Mouse (Mus musculus) neural tube, embryonic 15.5 days (tissue): ENCODE measurements around the gene Kiz. TPM values are rescaled to one million over a fixed set of nuclear protein-coding genes. Genes with fewer than 3 reads are reported as not detected.

Source experiments
- ATAC-seq: fragments of 200-750 bp; cut with Nextera tagmentation; 2 replicates; pipeline ENCODE4 v1.8.0; 2017; ENCODE audit warnings: mild to moderate bottlenecking, moderate TSS enrichment, moderate library complexity; ENCODE audit not compliant: low FRiP score
- H3K27ac ChIP-seq: fragments of 300-500 bp; sonication (generic); replicated peaks from 2 replicates; pipeline ENCODE4 v1.5.1; 2015; ENCODE audit warnings: mild to moderate bottlenecking, inconsistent platforms
- H3K27me3 ChIP-seq: fragments of 300-500 bp; sonication (generic); replicated peaks from 2 replicates; pipeline ENCODE4 v1.6.1; 2015; ENCODE audit warnings: inconsistent platforms
- H3K36me3 ChIP-seq: fragments of 300-500 bp; sonication (generic); 2 replicates; pipeline ENCODE4 v1.6.1; 2015; ENCODE audit warnings: inconsistent platforms
- H3K4me1 ChIP-seq: fragments of 300-500 bp; sonication (generic); 2 replicates; pipeline ENCODE4 v1.6.1; 2015; ENCODE audit warnings: inconsistent platforms
- H3K4me2 ChIP-seq: fragments of 300-500 bp; sonication (generic); 2 replicates; pipeline ENCODE4 v1.6.1; 2015; ENCODE audit warnings: inconsistent platforms, mild to moderate bottlenecking, moderate library complexity
- H3K4me3 ChIP-seq: fragments of 300-500 bp; sonication (generic); replicated peaks from 2 replicates; pipeline ENCODE4 v1.5.1; 2015; ENCODE audit warnings: mild to moderate bottlenecking, inconsistent platforms
- H3K9ac ChIP-seq: fragments of 300-500 bp; sonication (generic); replicated peaks from 2 replicates; pipeline ENCODE4 v1.6.1; 2015; ENCODE audit warnings: mild to moderate bottlenecking, inconsistent platforms
- H3K9me3 ChIP-seq: fragments of 300-500 bp; sonication (generic); replicated peaks from 2 replicates; pipeline ENCODE4 v1.6.1; 2016; ENCODE audit warnings: inconsistent platforms
- WGBS: fragments of 180-500 bp; shearing (Covaris S2); methylation state at CpG from one replicate; pipeline ENCODE4 v1.1.7; 2015; ENCODE audit warnings: mixed read lengths; 5-methylcytosine and 5-hydroxymethylcytosine counted together
- polyA plus RNA-seq: library from polyadenylated mRNA; unstranded; fragments of >200 nt; fragmentation: Nextera tagmentation; extraction: Ambion mirVana; gene quantifications from 2 replicates; pipeline ENCODE4 v1.2.1, GENCODE M21; 2015

Gene Kiz
- polyA plus RNA-seq, 1 experiment from 2014 or later = 25.3 TPM

DNA sequence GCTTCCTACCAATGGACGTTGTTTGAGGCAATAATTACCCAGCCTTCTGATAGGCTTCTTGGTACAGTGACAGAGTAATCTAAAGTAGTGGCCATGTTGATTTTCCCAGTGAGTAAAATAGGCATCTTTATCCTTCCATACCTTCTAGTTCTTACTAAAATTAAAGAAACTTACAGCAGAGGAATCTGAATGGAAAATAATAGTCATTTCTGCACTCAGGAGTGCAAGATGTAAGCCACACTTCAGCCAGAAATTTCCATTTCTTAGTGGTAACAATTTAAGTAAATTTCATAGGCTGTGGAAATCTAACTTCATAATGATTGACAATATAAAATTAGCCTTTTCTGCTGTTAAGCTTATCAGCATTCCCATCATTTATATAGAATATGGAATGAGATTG is 69.6 kb downstream of the Kiz start:
- ATAC-seq = no peak
- Histone ChIP-seq H3K9me3 (no peaks in the 10 kb centered on the region), H3K4me2 (no peak overlapping the region), H3K4me1 (no peaks in the 10 kb centered on the region), H3K27me3 (no peaks in the 10 kb centered on the region), H3K4me3 (no peak overlapping the region), H3K36me3 (no peaks in the 10 kb centered on the region), H3K27ac (no peak overlapping the region), H3K9ac (no peak overlapping the region)
- WGBS = 96% methylated on average over 1 of the region's 1 CpGs

DNA sequence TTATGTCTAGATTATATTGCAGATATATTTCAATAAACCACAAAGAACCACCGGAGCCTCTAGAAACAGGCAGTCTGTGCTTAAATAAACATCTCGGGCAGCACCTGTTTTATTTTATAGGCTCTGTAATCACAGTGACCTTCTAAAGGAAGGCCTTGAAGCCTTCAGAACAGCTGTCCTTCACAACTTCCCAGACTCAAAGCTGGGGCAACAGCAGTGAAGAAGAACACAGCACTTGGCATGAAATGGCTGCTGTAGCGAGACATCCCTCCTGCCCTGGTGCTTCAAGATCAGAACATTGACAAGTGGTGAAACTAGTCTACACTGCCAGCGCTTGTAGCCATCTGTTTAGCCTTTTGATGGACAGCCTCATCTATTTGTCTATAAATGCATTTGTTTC is 70.2 kb downstream of the Kiz start:
- Histone ChIP-seq H3K4me2 (no peak overlapping the region), H3K4me1 (no peaks in the 10 kb centered on the region), H3K9ac (no peak overlapping the region), H3K27me3 (no peaks in the 10 kb centered on the region), H3K27ac (no peak overlapping the region), H3K9me3 (no peaks in the 10 kb centered on the region), H3K4me3 (no peak overlapping the region), H3K36me3 (no peaks in the 10 kb centered on the region)
- no peak for ATAC-seq
- WGBS = 82% methylated on average over 4 of the region's 4 CpGs

DNA sequence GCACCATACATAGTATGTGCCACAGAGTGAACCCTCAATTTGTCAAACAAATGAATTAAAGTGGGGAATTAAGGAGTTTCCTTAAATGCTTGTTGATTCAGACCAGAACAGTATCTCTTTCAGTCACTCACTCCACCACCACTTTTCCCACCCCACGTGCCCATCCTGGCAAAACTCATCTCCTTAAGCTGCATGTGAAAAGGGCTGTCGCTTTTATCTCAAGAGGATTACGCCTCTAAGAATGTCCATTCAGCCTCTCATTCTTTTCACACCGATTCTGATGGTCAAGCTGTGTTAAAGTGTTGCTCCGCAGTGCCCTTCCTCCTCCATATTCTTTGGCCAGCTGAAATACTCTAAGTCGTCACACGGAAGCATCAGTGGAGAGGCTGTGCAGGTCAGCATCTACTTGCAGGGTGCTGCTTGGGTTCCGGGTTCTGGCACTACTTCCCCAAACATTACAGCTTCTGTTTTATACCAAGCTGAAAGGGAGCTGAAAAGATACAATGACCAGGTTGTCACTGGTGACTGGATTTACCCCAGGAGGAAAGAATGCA is 92.6 kb downstream of the Kiz start:
- no peak overlapping the region for H3K9ac ChIP-seq
- no peak overlapping the region for H3K4me2 ChIP-seq
- H3K27me3 ChIP-seq = peaks cover 18% of the 10 kb centered on the region
- no peak overlapping the region for H3K4me3 ChIP-seq
- no peak for ATAC-seq
- whole genome bisulfite sequencing = 32% methylated on average over 8 of the region's 8 CpGs
- H3K9me3 ChIP-seq = no peaks in the 10 kb centered on the region
- no peaks in the 10 kb centered on the region for H3K4me1 ChIP-seq
- no peak overlapping the region for H3K27ac ChIP-seq
- H3K36me3 ChIP-seq = no peaks in the 10 kb centered on the region

DNA sequence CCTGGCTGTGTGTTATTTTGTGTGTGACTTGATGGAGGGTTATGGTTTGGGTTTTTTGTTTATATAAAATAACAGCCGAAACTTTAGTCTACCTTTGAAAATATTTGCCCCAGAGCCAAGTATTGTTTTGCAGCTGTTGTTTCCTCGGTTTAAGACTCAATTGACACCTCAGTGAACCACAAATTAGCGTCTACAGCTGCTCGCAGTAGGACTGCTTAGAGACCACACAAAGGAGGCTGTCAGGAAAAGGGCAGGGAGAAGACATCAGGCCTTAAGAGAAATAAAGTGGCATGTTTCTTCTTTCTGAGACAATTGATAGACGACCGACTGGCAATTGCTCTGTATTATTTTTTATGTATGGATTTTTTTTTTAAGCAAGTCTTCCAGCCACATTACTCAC is 100.7 kb downstream of the Kiz start:
- H3K4me2 ChIP-seq = no peak overlapping the region
- no peaks in the 10 kb centered on the region for H3K9me3 ChIP-seq
- no peak overlapping the region for H3K27ac ChIP-seq
- 12% methylated on average over 6 of the region's 6 CpGs for WGBS
- no peak overlapping the region for H3K9ac ChIP-seq
- no peaks in the 10 kb centered on the region for H3K36me3 ChIP-seq
- H3K27me3 ChIP-seq = peaks cover 24% of the 10 kb centered on the region
- no peak for ATAC-seq
- H3K4me1 ChIP-seq = peaks cover 11% of the 10 kb centered on the region
- H3K4me3 ChIP-seq = no peak overlapping the region

DNA sequence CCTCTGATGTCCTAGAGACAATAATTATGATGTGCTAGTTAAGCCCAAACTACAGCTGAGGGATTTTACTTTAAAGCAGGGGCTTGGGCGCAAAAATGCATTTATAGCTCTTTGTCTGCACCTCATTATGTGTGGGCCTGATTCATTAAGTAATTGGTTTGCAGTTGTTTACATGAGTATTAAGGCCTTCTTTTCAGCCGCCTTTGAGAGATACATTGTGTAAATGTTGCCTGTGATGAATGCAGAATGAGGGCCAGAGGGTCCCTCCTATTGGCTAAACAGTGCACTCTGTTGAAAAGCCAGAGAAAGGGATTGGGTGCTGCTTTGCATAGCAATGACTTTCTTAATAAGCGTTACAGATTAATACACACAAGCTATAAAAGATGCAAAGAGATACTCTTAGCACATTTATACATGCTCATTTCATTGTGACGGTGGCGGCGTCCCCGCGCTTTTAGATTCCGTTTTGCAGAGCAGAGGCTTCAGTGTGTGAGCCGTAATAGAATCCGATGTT is 102.8 kb downstream of the Kiz start:
- H3K4me2 ChIP-seq = peak overlapping the region; percentile 68
- ATAC-seq = peak; percentile 94
- peak overlapping the region; percentile 44 for H3K9ac ChIP-seq

DNA sequence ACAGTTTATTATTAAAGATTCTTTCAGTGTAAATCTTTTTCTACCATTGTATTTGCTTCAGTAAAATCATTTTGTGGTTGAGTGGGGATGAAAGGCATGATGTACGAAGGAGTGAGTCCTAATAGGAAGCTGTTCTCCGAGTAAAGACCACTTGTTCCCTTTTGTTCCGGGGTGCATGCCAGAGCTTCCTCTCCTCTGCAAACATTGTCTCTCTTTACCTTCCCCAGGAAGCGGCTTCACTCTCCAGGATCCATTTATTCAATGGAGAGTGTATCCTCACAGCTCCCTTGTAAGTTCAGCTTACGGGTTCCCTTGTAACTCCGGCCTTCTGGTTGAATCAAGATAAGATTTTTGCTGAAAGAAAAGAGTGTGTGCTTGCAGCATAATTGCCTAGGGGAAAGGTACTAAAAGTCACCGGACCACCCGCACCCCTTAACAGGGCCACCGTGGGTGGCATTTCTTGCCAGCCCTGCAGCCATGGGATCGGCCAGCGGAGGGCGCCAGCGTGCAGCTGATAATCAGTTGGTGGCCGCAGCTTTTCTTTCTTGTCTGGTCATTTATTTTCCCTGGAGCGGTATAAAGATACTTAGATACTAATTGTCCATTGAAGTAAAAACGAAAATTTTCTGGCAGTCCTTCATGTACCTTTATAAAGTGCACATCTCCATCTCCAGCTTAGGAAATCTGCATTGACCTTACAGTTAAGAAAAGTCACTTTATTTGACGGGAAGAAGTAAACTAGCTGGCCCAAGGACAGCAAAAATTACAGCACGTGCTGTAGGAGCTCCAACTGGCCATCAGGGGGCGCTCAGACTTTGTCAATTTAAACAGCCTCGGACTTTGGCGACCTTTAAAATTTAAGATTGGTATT is 103.5 kb downstream of the Kiz start:
- peak overlapping the region; percentile 90 for H3K27ac ChIP-seq
- under 1% methylated on average over 21 of the region's 21 CpGs for WGBS
- H3K4me1 ChIP-seq = peaks cover 11% of the 10 kb centered on the region
- no peaks in the 10 kb centered on the region for H3K36me3 ChIP-seq
- H3K4me3 ChIP-seq = peak overlapping the region; percentile 39
- H3K9ac ChIP-seq = peak overlapping the region; percentile 44
- H3K9me3 ChIP-seq = no peaks in the 10 kb centered on the region
- peaks cover 13% of the 10 kb centered on the region for H3K27me3 ChIP-seq
- peak overlapping the region; percentile 68 for H3K4me2 ChIP-seq
- ATAC-seq = peak; percentile 85

More for the DNA sequence above, 102.8 kb downstream of the Kiz start:
- H3K36me3 ChIP-seq = no peaks in the 10 kb centered on the region
- H3K9me3 ChIP-seq = no peaks in the 10 kb centered on the region
- H3K27me3 ChIP-seq = peaks cover 15% of the 10 kb centered on the region
- peak overlapping the region; percentile 90 for H3K27ac ChIP-seq
- WGBS = 4% methylated on average over 11 of the region's 11 CpGs
- peaks cover 11% of the 10 kb centered on the region for H3K4me1 ChIP-seq
- H3K4me3 ChIP-seq = peak overlapping the region; percentile 39

DNA sequence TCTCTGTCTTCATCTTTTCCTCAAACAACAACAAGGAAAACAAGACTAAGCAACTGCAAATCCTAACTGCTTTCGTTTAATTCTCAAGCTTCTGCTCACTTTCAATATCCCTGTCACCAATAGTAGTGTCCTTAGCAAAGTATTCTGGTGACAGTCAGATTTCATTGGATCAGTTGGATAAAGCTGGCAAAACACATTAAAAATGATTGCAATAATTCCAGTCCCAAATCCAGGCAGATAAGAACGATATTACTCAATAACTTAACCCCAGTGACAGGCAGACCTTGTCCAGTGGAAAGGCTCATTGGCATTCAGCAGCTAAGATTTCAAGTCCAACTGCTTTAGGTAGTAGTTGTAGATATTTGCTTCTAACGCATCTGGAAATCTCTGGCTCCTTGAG is 119.4 kb downstream of the Kiz start:
- Histone ChIP-seq H3K4me2 (no peak overlapping the region), H3K27ac (no peak overlapping the region), H3K4me1 (no peaks in the 10 kb centered on the region), H3K9ac (no peak overlapping the region), H3K27me3 (no peaks in the 10 kb centered on the region), H3K9me3 (no peaks in the 10 kb centered on the region), H3K36me3 (no peaks in the 10 kb centered on the region), H3K4me3 (no peak overlapping the region)
- 79% methylated on average over 3 of the region's 3 CpGs for WGBS
- ATAC-seq = no peak

DNA sequence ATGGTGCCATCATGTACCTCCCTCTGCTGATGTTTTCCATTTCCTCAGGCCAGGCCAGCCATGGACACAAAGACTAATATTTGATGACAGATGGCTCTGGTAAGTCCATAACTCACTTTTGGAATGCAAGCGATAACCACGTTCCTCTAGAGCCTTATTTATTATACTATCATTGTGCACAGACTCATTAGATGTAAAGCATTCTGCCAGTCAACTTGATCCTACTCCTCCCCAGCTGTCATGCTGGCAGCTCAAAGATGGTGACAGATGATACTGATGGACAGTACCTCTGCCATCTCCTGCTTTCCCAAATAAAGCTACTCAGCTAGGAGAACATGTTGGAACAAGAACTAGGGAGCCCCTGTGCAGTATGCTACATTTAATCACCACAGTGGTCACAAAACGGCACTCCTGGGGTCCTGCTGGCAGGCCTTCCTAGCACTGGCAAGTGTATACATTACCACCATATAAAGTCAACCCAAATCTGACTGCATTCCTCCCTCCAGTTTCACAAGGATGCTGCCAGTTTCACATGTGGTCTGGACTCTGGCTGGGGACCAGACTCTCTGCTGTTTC is 119.9 kb downstream of the Kiz start:
- H3K9me3 ChIP-seq = no peaks in the 10 kb centered on the region
- no peak overlapping the region for H3K4me2 ChIP-seq
- 64% methylated on average over 3 of the region's 3 CpGs for WGBS
- H3K27ac ChIP-seq = no peak overlapping the region
- ATAC-seq = peak; percentile 78
- no peaks in the 10 kb centered on the region for H3K4me1 ChIP-seq
- no peak overlapping the region for H3K4me3 ChIP-seq
- H3K9ac ChIP-seq = no peak overlapping the region
- no peaks in the 10 kb centered on the region for H3K27me3 ChIP-seq
- no peaks in the 10 kb centered on the region for H3K36me3 ChIP-seq

DNA sequence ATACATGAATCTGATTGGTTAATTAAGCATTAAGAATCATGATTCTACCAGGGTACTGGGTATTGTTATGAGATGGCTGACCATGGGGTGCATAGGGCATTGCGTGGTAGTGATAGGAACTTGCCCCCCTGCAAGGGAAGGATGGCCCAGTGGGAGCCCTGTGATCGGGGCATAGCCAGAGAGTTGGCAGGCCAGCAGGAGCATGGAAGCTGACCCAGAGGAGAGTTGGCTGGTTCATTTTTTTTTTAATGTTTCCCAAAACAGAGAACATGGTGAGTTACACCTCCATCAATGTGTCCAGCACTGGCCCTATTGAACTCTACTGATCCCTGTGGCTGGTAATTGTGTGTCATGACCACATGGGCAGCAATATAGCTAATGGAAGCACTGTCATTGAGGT is 127.1 kb downstream of the Kiz start:
- no peak overlapping the region for H3K27ac ChIP-seq
- H3K4me3 ChIP-seq = no peak overlapping the region
- no peaks in the 10 kb centered on the region for H3K9me3 ChIP-seq
- H3K4me2 ChIP-seq = no peak overlapping the region
- no peak for ATAC-seq
- no peaks in the 10 kb centered on the region for H3K27me3 ChIP-seq
- 93% methylated on average over 2 of the region's 2 CpGs for WGBS
- H3K4me1 ChIP-seq = no peaks in the 10 kb centered on the region
- no peaks in the 10 kb centered on the region for H3K36me3 ChIP-seq
- no peak overlapping the region for H3K9ac ChIP-seq

DNA sequence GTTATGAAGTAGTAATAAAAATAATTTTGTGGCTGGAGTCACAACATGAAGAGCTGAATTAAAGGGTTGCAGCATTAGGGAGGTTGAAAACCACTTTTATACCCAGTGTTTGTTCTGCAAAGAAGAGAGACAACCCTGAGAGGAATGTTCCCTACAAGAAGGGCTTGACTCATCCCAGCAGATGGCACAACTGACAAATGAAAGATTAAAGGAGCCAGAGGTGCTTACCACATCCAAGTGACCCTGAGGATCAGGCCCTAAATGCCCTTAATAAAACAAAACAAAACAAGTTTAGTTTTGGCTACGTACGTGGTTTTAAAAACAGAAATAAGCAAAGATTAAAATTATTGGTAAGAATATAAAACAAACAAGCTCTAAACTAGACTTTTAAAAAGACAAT is 129.2 kb downstream of the Kiz start:
- Histone ChIP-seq H3K27ac (no peak overlapping the region), H3K4me3 (no peak overlapping the region), H3K4me2 (no peak overlapping the region), H3K27me3 (no peaks in the 10 kb centered on the region), H3K9me3 (no peaks in the 10 kb centered on the region), H3K36me3 (no peaks in the 10 kb centered on the region), H3K9ac (no peak overlapping the region), H3K4me1 (no peaks in the 10 kb centered on the region)
- 94% methylated on average over 2 of the region's 2 CpGs for WGBS
- ATAC-seq = no peak

DNA sequence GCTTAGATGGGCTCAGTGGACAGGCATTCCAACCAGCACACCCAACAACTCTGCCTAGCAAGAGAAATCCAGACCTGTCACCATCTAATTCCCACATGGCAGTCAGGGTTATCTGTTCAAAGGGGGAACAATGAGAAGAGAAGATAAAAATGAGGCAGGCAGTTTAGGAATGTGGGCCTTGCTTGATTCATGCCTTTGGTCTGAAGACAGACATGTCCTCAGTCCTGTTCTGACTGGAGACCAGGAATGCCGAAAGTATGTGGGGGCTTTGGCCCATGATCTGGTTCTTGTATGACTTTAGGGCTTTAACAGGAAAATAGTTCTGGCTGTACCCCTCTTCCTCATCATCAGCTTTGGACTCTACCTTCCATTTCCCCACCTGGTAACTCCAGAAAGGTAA is 130.1 kb downstream of the Kiz start:
- H3K4me1 ChIP-seq = no peaks in the 10 kb centered on the region
- no peak overlapping the region for H3K9ac ChIP-seq
- H3K9me3 ChIP-seq = no peaks in the 10 kb centered on the region
- H3K27ac ChIP-seq = no peak overlapping the region
- no peak for ATAC-seq
- H3K36me3 ChIP-seq = no peaks in the 10 kb centered on the region
- 97% methylated on average over 1 of the region's 1 CpGs for WGBS
- no peaks in the 10 kb centered on the region for H3K27me3 ChIP-seq
- H3K4me3 ChIP-seq = no peak overlapping the region
- no peak overlapping the region for H3K4me2 ChIP-seq

DNA sequence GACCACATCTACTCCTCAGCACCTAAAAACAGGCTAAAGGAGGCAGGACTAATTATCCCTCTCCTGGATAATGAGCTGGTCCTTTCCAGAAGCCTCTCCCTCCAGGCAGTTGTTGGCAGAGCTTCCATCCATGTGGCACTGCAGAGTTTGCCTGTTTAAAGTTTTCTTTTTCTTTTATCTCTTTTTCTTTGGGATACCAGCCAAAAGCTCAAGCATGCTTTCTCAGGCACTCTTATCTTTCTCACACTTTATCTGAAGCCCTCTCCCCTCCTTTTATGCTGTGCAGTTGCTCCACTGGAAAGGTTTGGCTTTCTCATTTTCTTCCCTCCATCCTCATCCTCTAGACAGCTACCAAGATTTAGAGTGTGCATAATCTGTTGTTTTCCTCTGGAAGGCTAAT is 130.8 kb downstream of the Kiz start:
- Histone ChIP-seq H3K27me3 (no peaks in the 10 kb centered on the region), H3K4me3 (no peak overlapping the region), H3K4me2 (no peak overlapping the region), H3K9me3 (no peaks in the 10 kb centered on the region), H3K27ac (no peak overlapping the region), H3K9ac (no peak overlapping the region), H3K36me3 (no peaks in the 10 kb centered on the region), H3K4me1 (no peaks in the 10 kb centered on the region)
- no peak for ATAC-seq
